Mouse (Mus musculus): ENCODE measurements around the gene Vmn1r234.
"Not testable (repeated sequence)": the region's sequence is repeated elsewhere in the genome, so short reads cannot be mapped to it uniquely, and the experiment has no call there.

Vmn1r234 gene

GRCm38 (mm10) chr17:21225787-21226186, at the start of gene Vmn1r234:
TSS of gene Vmn1r234 (plus strand) at chr17:21226087.
- DNase-seq (ENCODE audit: low spot score in 2 of 2), result no peak

- DNase-seq (ENCODE audit: low spot score in 2 of 2), result not testable (repeated sequence)
Measured at GRCm38 (mm10) chr17:21211081-21211480, 14.8 kb upstream of the Vmn1r234 start.

GRCm38 (mm10) chr17:21231654-21232053, 5.8 kb downstream of the Vmn1r234 start:
- peak; percentile 12 to 50 for DNase-seq (ENCODE audit: low spot score in 2 of 2)

GRCm38 (mm10) chr17:21256111-21256510, 30.2 kb downstream of the Vmn1r234 start, which contains the start of gene Vmn1r235:
TSS of gene Vmn1r235 (plus strand) at chr17:21256411.
- no peak for DNase-seq (ENCODE audit: low spot score in 2 of 2)

GRCm38 (mm10) chr17:21272103-21272502, 46.2 kb downstream of the Vmn1r234 start:
- DNase-seq (ENCODE audit: low spot score in 2 of 2), result peak; percentile 6 to 71

GRCm38 (mm10) chr17:21282642-21283041, 56.8 kb downstream of the Vmn1r234 start, which contains the start of gene Vmn1r236:
TSS of gene Vmn1r236 (plus strand) at chr17:21282942.
- no peak for DNase-seq (ENCODE audit: low spot score in 2 of 2)

GRCm38 (mm10) chr17:21284395-21284794, 58.5 kb downstream of the Vmn1r234 start:
- DNase-seq (ENCODE audit: low spot score in 2 of 2), result no peak

All from thymus, postnatal 10 days (tissue).